Mouse (Mus musculus): ENCODE measurements around the gene Gsk3a. TPM values are rescaled to one million over a fixed set of nuclear protein-coding genes. Genes with fewer than 3 reads are reported as not detected.

The Gsk3a gene
- total RNA-seq, 4 experiments from 2014 or later = 99.2 to 107 (median 104) TPM

DNA sequence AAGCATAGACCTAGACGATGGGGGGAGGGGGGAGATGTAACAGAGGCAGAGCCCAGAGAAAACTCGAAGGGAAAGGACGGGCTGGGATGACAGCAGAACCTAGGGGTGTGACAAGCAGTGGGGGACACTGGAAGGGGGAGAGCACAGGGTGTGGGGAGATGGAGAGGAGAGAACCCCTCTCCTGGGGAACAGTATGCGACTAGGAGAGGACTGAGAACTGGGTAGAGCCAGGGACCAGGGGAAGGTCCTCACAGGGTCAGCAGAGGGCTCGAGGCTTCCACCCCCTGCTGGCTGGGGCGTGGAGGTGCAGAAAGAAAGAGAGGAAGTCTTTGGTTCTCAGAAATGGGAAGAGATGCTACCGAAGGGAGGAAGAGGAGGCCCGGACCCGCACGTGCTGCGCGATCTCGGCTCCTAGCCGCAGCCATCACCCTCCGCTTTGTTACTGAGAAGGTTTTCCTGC lies 56.3 kb downstream of the Gsk3a start:
- DNase-seq = no peak

DNA sequence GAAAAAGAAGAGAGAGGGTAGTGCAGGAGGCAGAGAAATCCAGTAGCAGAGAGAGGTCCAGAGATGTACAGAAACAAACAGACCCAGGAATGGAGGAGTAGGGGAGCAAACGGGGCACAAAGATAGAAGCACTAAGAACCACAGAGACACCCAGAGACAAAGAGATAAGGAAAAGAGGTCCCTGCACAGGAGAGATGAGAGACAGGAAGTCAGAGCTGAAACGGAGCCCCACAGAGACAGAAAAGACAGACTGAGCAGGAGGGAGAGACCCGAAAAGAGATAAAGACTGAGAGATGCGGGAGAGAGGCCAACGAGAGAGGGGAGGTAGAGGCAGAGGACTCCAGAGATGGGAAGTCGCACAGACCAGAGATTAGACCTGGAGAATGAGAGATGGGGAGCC lies 57.1 kb downstream of the Gsk3a start:
- DNase-seq = no peak

DNA sequence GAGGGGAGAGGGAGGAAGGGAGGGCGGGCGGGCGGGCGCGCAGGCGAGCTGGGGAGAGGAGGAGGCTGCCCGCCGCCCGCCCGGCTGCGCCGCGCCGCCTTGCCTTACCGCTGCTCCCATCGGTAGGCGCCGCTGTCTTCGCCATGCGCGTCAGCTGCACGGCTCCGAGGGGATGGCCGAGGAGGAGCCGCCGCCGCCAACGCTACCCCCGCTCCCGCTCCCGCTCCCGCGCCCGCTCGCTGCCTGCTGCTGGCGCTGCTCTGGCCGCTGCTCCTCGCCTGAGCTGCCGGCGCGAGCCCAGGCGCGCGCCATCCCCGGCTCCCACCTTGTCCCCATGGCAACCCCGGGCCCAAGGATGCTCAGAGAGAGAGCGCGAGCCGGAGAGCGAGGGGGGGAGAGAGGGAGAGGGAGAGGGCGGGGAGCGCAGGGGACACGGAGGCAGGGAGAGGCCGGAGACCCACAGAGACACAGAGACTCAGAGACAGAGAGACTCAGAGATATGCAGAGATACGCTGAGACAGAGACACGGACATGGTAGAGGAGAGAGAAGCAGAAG lies 58.0 kb downstream of the Gsk3a start, which contains the start of gene Pou2f2:
Gene Pou2f2, minus strand, starts transcription at position 121 of the 556 bp plus-strand sequence.
- peak; percentile 17 for DNase-seq

DNA sequence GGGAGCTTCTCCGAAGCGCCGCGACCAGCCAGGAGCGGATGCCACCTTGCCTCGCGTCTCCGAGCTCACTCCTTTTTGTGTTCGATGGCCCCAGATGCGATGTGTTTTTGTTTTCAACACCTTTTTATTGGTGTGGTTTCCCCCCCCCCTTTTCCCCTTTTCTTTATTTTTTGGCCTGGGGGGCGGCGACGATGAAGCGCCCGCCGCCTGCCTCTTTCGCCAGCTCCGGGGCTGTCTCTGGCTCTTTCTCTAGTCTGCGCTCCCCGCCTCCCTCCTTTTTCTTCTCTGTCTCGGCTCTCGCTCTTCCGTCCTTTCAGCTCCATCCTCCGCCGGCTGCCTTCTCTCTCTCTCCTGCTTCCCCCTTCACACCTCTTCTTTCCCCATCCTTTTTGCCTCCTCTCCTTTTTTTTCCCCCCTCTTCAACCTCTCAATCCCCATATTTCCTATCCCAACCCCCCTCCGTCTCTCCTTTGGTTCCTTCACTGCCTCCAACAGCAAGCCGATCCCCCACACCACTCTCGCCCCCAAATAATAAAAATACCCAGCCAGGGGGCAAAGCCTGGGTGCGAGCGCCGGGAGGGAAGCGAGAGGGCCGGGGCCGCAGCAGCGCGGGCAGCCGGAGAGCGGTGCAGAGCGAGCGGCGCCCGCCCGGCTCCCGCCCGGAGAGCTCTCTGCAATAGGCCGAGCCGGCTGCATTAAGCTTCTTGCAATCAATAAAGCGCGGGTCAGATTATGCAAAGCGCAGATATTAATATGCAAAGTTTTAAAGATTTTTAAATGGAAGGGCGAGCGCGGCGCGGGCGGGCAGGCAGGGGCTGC lies 58.7 kb downstream of the Gsk3a start:
- no peak for DNase-seq

DNA sequence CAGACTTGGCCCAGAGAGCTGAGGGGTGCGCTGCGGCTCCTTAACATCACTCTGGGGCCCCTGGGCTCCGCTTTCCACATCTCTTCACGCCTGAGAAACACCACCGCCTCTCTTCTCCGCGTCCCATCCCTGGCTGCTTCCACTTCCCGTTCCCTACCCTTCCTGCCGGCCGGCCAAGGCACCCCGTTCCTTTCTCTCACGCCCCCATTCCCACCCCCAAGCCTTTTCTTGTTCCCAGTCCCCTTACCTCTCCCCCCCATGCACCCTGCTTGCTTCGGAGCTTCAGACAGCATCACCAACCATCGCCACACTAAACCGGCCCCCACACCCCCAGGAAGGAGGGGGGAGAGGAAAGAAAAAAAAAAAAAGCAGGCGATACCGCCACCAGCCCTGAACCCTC lies 59.3 kb downstream of the Gsk3a start:
- no peak for DNase-seq

Small RNA genes within 50 kb of the gene (microRNA-seq; reads per million reads assigned to microRNA genes)
- gene Mir7048 = 0 reads per million in 2 experiments

Other genes with a start within 250 kb of the Gsk3a start
- 100 to 1,000 TPM in 2 of 4 experiments, 10 to 100 TPM in 2; 46.3 to 149 (median 91.8) TPM for gene Atp1a3, start 231.9 kb downstream of the Gsk3a start, total RNA-seq (2022)
- 10 to 100 TPM; 13.8 to 43.0 (median 24.7) TPM for gene Grik5, start 165.5 kb downstream of the Gsk3a start, total RNA-seq (2022)
- 10 to 100 TPM; 20.2 to 25.0 (median 22.1) TPM for gene Zfp574, start 165.3 kb downstream of the Gsk3a start, total RNA-seq (2022)
- gene Pou2f2, start 58.1 kb downstream of the Gsk3a start, total RNA-seq (2022) = 1 to 10 TPM in 3 of 4 experiments, under 1 TPM in 1; 0.90 to 3.5 (median 1.7) TPM
- 10 to 100 TPM; 15.6 to 22.2 (median 19.1) TPM for gene Dedd2, start 17.2 kb downstream of the Gsk3a start, total RNA-seq (2022)
- gene Zfp526, start 16.4 kb downstream of the Gsk3a start, total RNA-seq (2022) = 10 to 100 TPM; 11.7 to 16.1 (median 14.2) TPM
- 10 to 100 TPM; 23.6 to 29.4 (median 27.2) TPM for gene Erf, start 12.9 kb upstream of the Gsk3a start, total RNA-seq (2022)
- gene Cic, start 29.9 kb upstream of the Gsk3a start, total RNA-seq (2022) = 100 to 1,000 TPM; 118 to 195 (median 151) TPM
- gene Pafah1b3, start 60.1 kb upstream of the Gsk3a start, total RNA-seq (2022) = 10 to 100 TPM; 34.0 to 48.5 (median 42.5) TPM
- not detected for gene Prr19, start 63.6 kb upstream of the Gsk3a start, total RNA-seq (2022)
- gene Tmem145, start 68.3 kb upstream of the Gsk3a start, total RNA-seq (2022) = 1 to 10 TPM; 1.8 to 4.8 (median 4.5) TPM
- gene Megf8, start 79.3 kb upstream of the Gsk3a start, total RNA-seq (2022) = 10 to 100 TPM; 62.4 to 82.4 (median 71.7) TPM
- gene Cnfn, start 131.9 kb upstream of the Gsk3a start, total RNA-seq (2022) = not detected
- gene Lipe, start 160.9 kb upstream of the Gsk3a start, total RNA-seq (2022) = 100 to 1,000 TPM; 157 to 290 (median 256) TPM
- gene Cxcl17, start 175.0 kb upstream of the Gsk3a start, total RNA-seq (2022) = not detected
- gene Ceacam1, start 239.8 kb upstream of the Gsk3a start, total RNA-seq (2022) = 10 to 100 TPM in 3 of 4 experiments, 1 to 10 TPM in 1; 8.5 to 24.4 (median 17.2) TPM